Mouse (Mus musculus) E14TG2a.4 (cell line): ENCODE data around the gene Slc12a6.

Source experiments
- H3K27me3 ChIP-seq: 2 replicates; pipeline ENCODE4 v1.6.1; 2014; ENCODE audit warnings: low read length, control low read depth; ENCODE audit not compliant: insufficient read depth
- H3K36me3 ChIP-seq: 2 replicates; pipeline ENCODE4 v1.6.1; 2014; ENCODE audit warnings: low read length, control low read depth; ENCODE audit not compliant: insufficient read depth
- H3K4me1 ChIP-seq: replicated peaks from 2 replicates; pipeline ENCODE4 v1.6.1; 2014; ENCODE audit warnings: low read depth, low read length, control low read depth
- H3K4me3 ChIP-seq: replicated peaks from 2 replicates; pipeline ENCODE4 v1.5.1; 2014; ENCODE audit warnings: mild to moderate bottlenecking, low read length
- H3K9me3 ChIP-seq: 2 replicates; pipeline ENCODE4 v1.6.1; 2014; ENCODE audit warnings: low read length, control low read depth
- CTCF ChIP-seq: conservative IDR thresholded peaks from 2 replicates; pipeline ENCODE4 v1.5.1; 2014; ENCODE audit warnings: low read length
- NANOG ChIP-seq: IDR thresholded peaks from 2 replicates; pipeline ENCODE4 v1.6.1; 2014; ENCODE audit warnings: borderline replicate concordance, low read length, mixed read lengths
- POU5F1 ChIP-seq: IDR thresholded peaks from 2 replicates; pipeline ENCODE4 v1.6.1; 2014; ENCODE audit warnings: low read length, borderline replicate concordance

The Slc12a6 gene

GRCm38 (mm10) chr2:112239212-112239934, 26.3 kb upstream of the Slc12a6 start, which contains the start of gene Lpcat4:
Gene Lpcat4 (plus strand): TSS chr2:112239468.
- Histone ChIP-seq H3K9me3 (no peaks in the 10 kb centered on the region), H3K27me3 (peaks cover 46% of the 10 kb centered on the region), H3K4me3 (peak within 1 kb of the TSS; percentile 94), H3K4me1 (peaks cover 53% of the 10 kb centered on the region), H3K36me3 (peaks cover 5% of the 10 kb centered on the region; the same call in 1 of the 2 replicates)
- TF ChIP-seq NANOG (no peak), POU5F1 (no peak), CTCF (no peak)

GRCm38 (mm10) chr2:112239935-112240721, 25.5 kb upstream of the Slc12a6 start:
- peaks cover 11% of the 10 kb centered on the region for H3K36me3 ChIP-seq
- peaks cover 48% of the 10 kb centered on the region for H3K27me3 ChIP-seq
- no peaks in the 10 kb centered on the region for H3K9me3 ChIP-seq
- peaks cover 55% of the 10 kb centered on the region for H3K4me1 ChIP-seq
- peak overlapping the region; percentile 94 for H3K4me3 ChIP-seq
- no peak for TF ChIP-seq NANOG
- TF ChIP-seq CTCF: no peak
- no peak for TF ChIP-seq POU5F1

DNA sequence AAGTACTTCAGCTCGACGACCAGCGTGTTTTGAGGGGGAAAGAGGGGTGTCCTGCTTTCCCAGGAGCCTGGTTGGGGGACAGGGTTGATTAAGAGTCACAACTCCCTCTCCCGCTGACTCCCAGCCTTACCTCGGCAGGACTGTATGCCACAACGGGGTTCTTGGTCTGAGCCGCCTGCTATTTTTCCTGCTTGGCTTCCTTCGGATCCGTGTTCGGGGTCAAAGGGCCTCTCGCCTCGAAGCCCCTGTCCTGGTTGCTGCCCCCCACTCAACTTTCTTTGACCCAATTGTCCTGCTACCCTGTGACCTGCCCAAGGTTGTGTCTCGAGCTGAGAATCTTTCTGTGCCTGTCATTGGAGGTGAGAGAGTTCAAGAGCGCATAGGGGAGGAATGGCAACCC, 23.8 kb upstream of the Slc12a6 start:
- H3K4me3 ChIP-seq: no peak overlapping the region
- TF ChIP-seq CTCF (no peak), POU5F1 (no peak), NANOG (no peak)
- peaks cover 55% of the 10 kb centered on the region for H3K4me1 ChIP-seq
- no peaks in the 10 kb centered on the region for H3K9me3 ChIP-seq
- peaks cover 48% of the 10 kb centered on the region for H3K27me3 ChIP-seq
- peaks cover 23% of the 10 kb centered on the region for H3K36me3 ChIP-seq

GRCm38 (mm10) chr2:112245307-112245706, 20.3 kb upstream of the Slc12a6 start:
- Histone ChIP-seq H3K4me1 (peaks cover 41% of the 10 kb centered on the region), H3K36me3 (peaks cover 23% of the 10 kb centered on the region)
- no peak for TF ChIP-seq CTCF
- TF ChIP-seq POU5F1: no peak
- TF ChIP-seq NANOG: no peak

GRCm38 (mm10) chr2:112246193-112246592, 19.4 kb upstream of the Slc12a6 start:
- Histone ChIP-seq H3K4me3 (no peak overlapping the region), H3K9me3 (no peaks in the 10 kb centered on the region), H3K36me3 (peaks cover 23% of the 10 kb centered on the region), H3K27me3 (peaks cover 65% of the 10 kb centered on the region), H3K4me1 (peaks cover 36% of the 10 kb centered on the region)
- TF ChIP-seq NANOG: no peak
- no peak for TF ChIP-seq CTCF
- TF ChIP-seq POU5F1: no peak

More at GRCm38 (mm10) chr2:112245307-112245706, 20.3 kb upstream of the Slc12a6 start:
- H3K27me3 ChIP-seq: peaks cover 65% of the 10 kb centered on the region
- no peak overlapping the region for H3K4me3 ChIP-seq
- no peaks in the 10 kb centered on the region for H3K9me3 ChIP-seq

- Histone ChIP-seq H3K4me1 (peaks cover 33% of the 10 kb centered on the region), H3K9me3 (no peaks in the 10 kb centered on the region), H3K27me3 (peaks cover 61% of the 10 kb centered on the region), H3K36me3 (peaks cover 21% of the 10 kb centered on the region), H3K4me3 (no peak overlapping the region)
- TF ChIP-seq POU5F1: no peak
- no peak for TF ChIP-seq CTCF
- TF ChIP-seq NANOG: no peak
These were observed 18.3 kb upstream of the Slc12a6 start for GRCm38 (mm10) chr2:112247323-112247722.

DNA sequence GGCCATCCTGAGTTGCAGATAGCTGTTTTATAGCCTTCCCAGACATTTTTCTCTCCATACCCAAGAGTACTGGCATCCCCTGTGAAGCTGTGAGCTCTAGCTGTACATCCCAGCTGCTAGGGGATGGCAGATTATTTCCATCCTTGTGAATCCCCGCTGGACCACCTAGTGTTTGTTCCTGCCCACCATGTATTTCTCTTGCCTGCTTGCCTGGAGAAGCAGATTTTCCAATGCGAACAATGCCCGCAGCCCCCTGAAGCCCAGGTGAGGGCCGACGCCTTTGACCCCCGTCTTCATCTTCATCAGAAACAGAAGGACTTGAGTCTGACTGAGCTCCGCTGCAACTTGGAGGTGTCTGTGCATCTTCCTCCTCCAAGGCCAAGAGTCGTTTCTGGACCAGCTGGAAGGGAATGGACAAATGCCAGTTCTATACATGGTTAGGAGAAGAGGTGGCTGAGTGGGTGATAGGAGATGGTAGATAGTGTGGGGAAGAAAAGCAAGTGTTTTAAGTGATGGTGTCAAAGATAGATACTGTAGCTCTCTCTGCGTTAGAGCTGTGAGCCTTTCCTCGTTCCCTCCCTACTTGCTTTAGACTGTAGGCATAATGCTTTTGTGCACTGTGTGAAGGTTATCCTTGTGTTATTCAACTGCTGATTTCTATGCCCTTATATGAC, 15.7 kb upstream of the Slc12a6 start:
- Histone ChIP-seq H3K36me3 (peaks cover 12% of the 10 kb centered on the region), H3K4me3 (no peak overlapping the region), H3K9me3 (no peaks in the 10 kb centered on the region), H3K4me1 (peaks cover 17% of the 10 kb centered on the region), H3K27me3 (peaks cover 57% of the 10 kb centered on the region)
- TF ChIP-seq POU5F1 (no peak), NANOG (no peak), CTCF (no peak)
